Mouse (Mus musculus) MEL (cell line): ENCODE measurements around the gene Icam5.

Experiments
- CTCF ChIP-seq, 3 experiments: IDR thresholded peaks in 2 of 3; conservative IDR thresholded peaks in 1 of 3; 2 replicates each; pipeline ENCODE4 v1.5.1; 2011 to 2012; ENCODE audit warnings: low read length in 3 of 3, low read depth in 2 of 3, mild to moderate bottlenecking in 2 of 3, improper control_type of control experiment in 1 of 3, inconsistent platforms in 1 of 3, mixed read lengths in 1 of 3, moderate library complexity in 1 of 3; ENCODE audit not compliant: control insufficient read depth in 1 of 3, insufficient read depth in 1 of 3, poor library complexity in 1 of 3, severe bottlenecking in 1 of 3
- E2F4 ChIP-seq: IDR thresholded peaks from 2 replicates; pipeline ENCODE4 v1.6.1; 2011; ENCODE audit warnings: low read depth, low read length, improper control_type of control experiment, borderline replicate concordance
- EP300 ChIP-seq, 2 experiments: IDR thresholded peaks; 2 replicates each; pipeline ENCODE4 v1.6.1; 2011; ENCODE audit warnings: improper control_type of control experiment in 2 of 2, low read length in 2 of 2, low read depth in 1 of 2, mild to moderate bottlenecking in 1 of 2
- GABPA ChIP-seq: IDR thresholded peaks from 2 replicates; pipeline ENCODE4 v1.6.1; 2012; ENCODE audit warnings: low read depth, mild to moderate bottlenecking, inconsistent platforms, low read length, improper control_type of control experiment, moderate library complexity
- JUND ChIP-seq: IDR thresholded peaks from 2 replicates; pipeline ENCODE4 v1.6.1; 2011; ENCODE audit warnings: low read depth, mild to moderate bottlenecking, improper control_type of control experiment, low read length
- MYB ChIP-seq: IDR thresholded peaks from 2 replicates; pipeline ENCODE4 v1.6.1; 2011; ENCODE audit warnings: mild to moderate bottlenecking, low read depth, low read length, improper control_type of control experiment
- POLR2A ChIP-seq, 2 experiments: IDR thresholded peaks; 2 replicates each; pipeline ENCODE4 v1.6.1; 2011 to 2012; ENCODE audit warnings: low read length in 2 of 2, mild to moderate bottlenecking in 2 of 2, control low read depth in 1 of 2, improper control_type of control experiment in 1 of 2, low read depth in 1 of 2, moderate library complexity in 1 of 2; ENCODE audit not compliant: control insufficient read depth in 1 of 2, insufficient read depth in 1 of 2, poor library complexity in 1 of 2
- RAD21 ChIP-seq: IDR thresholded peaks from 2 replicates; pipeline ENCODE4 v1.6.1; 2011; ENCODE audit warnings: mild to moderate bottlenecking, low read depth, low read length, improper control_type of control experiment
- RCOR1 ChIP-seq: IDR thresholded peaks from 2 replicates; pipeline ENCODE4 v1.6.1; 2012; ENCODE audit warnings: low read depth, mild to moderate bottlenecking, inconsistent platforms, low read length, improper control_type of control experiment
- SIN3A ChIP-seq: IDR thresholded peaks from 2 replicates; pipeline ENCODE4 v1.6.1; 2012; ENCODE audit warnings: low read length, improper control_type of control experiment, inconsistent platforms
- SMC3 ChIP-seq: IDR thresholded peaks from 2 replicates; pipeline ENCODE4 v1.6.1; 2011; ENCODE audit warnings: low read depth, low read length, improper control_type of control experiment
- ZC3H11A ChIP-seq: IDR thresholded peaks from 2 replicates; pipeline ENCODE4 v1.6.1; 2012; ENCODE audit warnings: low read depth, mild to moderate bottlenecking, inconsistent platforms, low read length, improper control_type of control experiment
- ZKSCAN1 ChIP-seq: IDR thresholded peaks from 2 replicates; pipeline ENCODE4 v1.6.1; 2012; ENCODE audit warnings: low read depth, mild to moderate bottlenecking, inconsistent platforms, low read length, improper control_type of control experiment, moderate library complexity

DNA sequence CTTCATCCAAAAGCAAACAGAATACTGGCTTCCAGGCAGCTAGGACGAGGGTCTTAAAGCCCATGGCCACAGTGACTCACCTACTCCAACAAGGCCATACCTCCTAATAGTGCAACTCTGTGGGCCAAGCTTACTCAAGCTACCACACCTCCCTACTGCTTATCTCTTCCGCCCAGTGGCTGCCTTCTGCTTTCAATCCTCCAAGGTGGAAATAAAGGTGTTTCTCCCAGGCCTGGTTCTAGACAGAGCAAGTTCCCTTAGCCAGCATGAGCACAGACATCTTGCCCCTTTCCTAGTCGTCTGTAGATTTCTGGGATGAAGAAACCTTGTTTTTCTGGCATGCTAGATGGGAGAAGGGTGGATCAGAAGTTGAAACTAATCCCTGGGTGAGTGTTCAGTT lies 7.9 kb downstream of the Icam5 start:
- no peak for TF ChIP-seq SIN3A
- TF ChIP-seq POLR2A (IDR thresholded peaks at IDR 0.05; ENCODE audit: control insufficient read depth in 1 of 2, insufficient read depth in 1 of 2, low read depth in 1 of 2, low read length in 2 of 2, poor library complexity in 1 of 2), result peak in 1 of 2 experiments; percentile 65; a peak in 2 of 4 replicates
- no peak for TF ChIP-seq CTCF (IDR thresholded peaks at IDR 0.05 in 2 of 3, conservative IDR thresholded peaks at IDR 0.05 in 1 of 3; ENCODE audit: control insufficient read depth in 1 of 3, insufficient read depth in 1 of 3, low read depth in 2 of 3, low read length in 3 of 3, poor library complexity in 1 of 3, severe bottlenecking in 1 of 3)
- TF ChIP-seq RAD21, result no peak
- no peak for TF ChIP-seq RCOR1
- TF ChIP-seq ZC3H11A, result no peak
- no peak for TF ChIP-seq E2F4
- TF ChIP-seq SMC3, result no peak
- no peak for TF ChIP-seq ZKSCAN1
- TF ChIP-seq EP300 (IDR thresholded peaks at IDR 0.05; ENCODE audit: low read depth in 1 of 2, low read length in 2 of 2), result no peak
- TF ChIP-seq GABPA, result no peak
- no peak for TF ChIP-seq MYB
- TF ChIP-seq JUND, result no peak
